Mouse (Mus musculus) liver, postnatal 0 days (tissue): Measurements from ENCODE around the gene Psmb2.
A peak's percentile ranks its signal among the peaks of the same experiment; 100 is the strongest.

Experiments
- CTCF ChIP-seq: sonication (generic); IDR thresholded peaks from 2 replicates; pipeline ENCODE4 v1.5.1; 2016; ENCODE audit warnings: antibody characterized with exemption, low read depth
- EP300 ChIP-seq: IDR thresholded peaks from 2 replicates; pipeline ENCODE4 v1.6.1; 2016; ENCODE audit warnings: antibody characterized with exemption, low read depth, mild to moderate bottlenecking

GRCm38 (mm10) chr4:126745506-126746193 lies 68.2 kb downstream of the Psmb2 start:
- TF ChIP-seq CTCF, result peak; percentile 73
- TF ChIP-seq EP300, result no peak
